Mouse (Mus musculus): Measurements from ENCODE around the gene Cd247.

- no peak for TF ChIP-seq CTCF (IDR thresholded peaks at IDR 0.05; ENCODE audit: low read depth)
- TF ChIP-seq EP300 (IDR thresholded peaks at IDR 0.05; ENCODE audit: low read depth): no peak
Observed at GRCm38 (mm10) chr1:165860373-165861234, 72.1 kb downstream of the Cd247 start.

Data from liver, postnatal 0 days (tissue).